Mouse (Mus musculus): Measurements from ENCODE around the gene Epha4. TPM values are rescaled to one million over a fixed set of nuclear protein-coding genes. Genes with fewer than 3 reads are reported as not detected.

Gene Epha4
- 6.9 and 8.6 TPM in 2 replicates for polyA plus RNA-seq (2015; fragmentation: Nextera tagmentation; extraction: Ambion mirVana)

GRCm38 (mm10) chr1:77514963-77515650 is at the start of gene Epha4:
Gene Epha4, minus strand, starts transcription at chr1:77515088.
- WGBS = under 1% methylated on average over 40 of the region's 40 CpGs

DNA sequence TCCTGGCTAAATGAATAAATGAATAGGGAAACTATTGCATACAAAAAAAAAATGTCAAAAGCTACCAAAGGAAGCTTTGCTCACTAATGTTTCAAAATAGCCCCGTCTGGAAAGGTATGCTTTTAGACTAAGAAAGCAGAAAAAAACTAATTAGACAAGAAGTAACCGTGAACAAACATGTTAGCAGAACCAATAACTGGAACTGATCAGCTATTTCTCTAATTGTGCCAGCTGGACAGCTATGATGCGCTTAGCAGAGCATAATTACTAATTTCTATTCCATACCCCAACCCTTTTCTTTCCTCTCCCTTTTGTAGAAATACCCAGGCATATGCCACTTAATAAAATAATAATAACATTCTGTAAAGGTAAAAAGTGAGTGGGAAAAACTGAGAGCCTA is 41.3 kb upstream of the Epha4 start:
- no peak overlapping the region for H3K27ac ChIP-seq
- H3K9me3 ChIP-seq (replicated peaks) = no peaks in the 10 kb centered on the region
- no peak overlapping the region for H3K4me3 ChIP-seq
- H3K9ac ChIP-seq = no peak overlapping the region
- 82% methylated on average over 3 of the region's 3 CpGs for WGBS
- H3K4me1 ChIP-seq (replicated peaks) = no peaks in the 10 kb centered on the region
- H3K4me2 ChIP-seq = no peak overlapping the region
- H3K27me3 ChIP-seq = no peaks in the 10 kb centered on the region
- ATAC-seq (replicated peaks; ENCODE audit: insufficient number of reproducible peaks, insufficient read depth, low FRiP score, low read depth) = no peak
- H3K36me3 ChIP-seq = no peaks in the 10 kb centered on the region

More at GRCm38 (mm10) chr1:77514963-77515650, at the start of gene Epha4:
- peaks cover 14% of the 10 kb centered on the region; the same call in 1 of the 2 replicates for H3K27me3 ChIP-seq
- H3K9ac ChIP-seq = peak within 1 kb of the TSS; percentile 69
- H3K9me3 ChIP-seq (replicated peaks) = no peaks in the 10 kb centered on the region
- no peaks in the 10 kb centered on the region for H3K36me3 ChIP-seq
- H3K27ac ChIP-seq = peak within 1 kb of the TSS; percentile 72
- H3K4me1 ChIP-seq (replicated peaks) = peaks cover 24% of the 10 kb centered on the region
- peak within 1 kb of the TSS; percentile 97 for H3K4me2 ChIP-seq
- ATAC-seq (replicated peaks; ENCODE audit: insufficient number of reproducible peaks, insufficient read depth, low FRiP score, low read depth) = peak; percentile 95
- peak within 1 kb of the TSS; percentile 77 for H3K4me3 ChIP-seq

DNA sequence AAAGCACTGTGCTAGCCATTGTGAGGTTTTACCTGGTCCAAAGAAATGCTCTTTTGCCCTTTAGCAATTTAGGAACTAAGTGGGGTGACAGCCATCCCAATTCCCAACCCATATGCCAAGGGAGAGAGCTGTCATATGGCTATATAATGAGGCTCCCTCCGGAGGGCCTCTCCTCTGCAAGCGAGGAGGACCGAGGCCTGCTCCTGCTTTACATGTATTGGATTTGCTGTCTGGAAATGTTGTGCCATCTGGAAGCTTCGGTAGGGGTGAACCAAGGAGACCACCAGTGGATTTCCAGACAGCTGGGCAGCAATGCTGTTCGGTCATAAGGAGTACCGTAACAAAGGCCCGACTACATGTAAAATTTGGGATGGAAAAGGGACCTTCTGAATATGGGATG is 37.0 kb upstream of the Epha4 start:
- Histone ChIP-seq H3K36me3 (no peaks in the 10 kb centered on the region), H3K4me3 (no peak overlapping the region), H3K9me3 (replicated peaks) (no peaks in the 10 kb centered on the region), H3K27me3 (no peaks in the 10 kb centered on the region), H3K4me2 (no peak overlapping the region), H3K9ac (no peak overlapping the region), H3K27ac (no peak overlapping the region), H3K4me1 (replicated peaks) (no peaks in the 10 kb centered on the region)
- no peak for ATAC-seq (replicated peaks; ENCODE audit: insufficient number of reproducible peaks, insufficient read depth, low FRiP score, low read depth)
- WGBS = 94% methylated on average over 7 of the region's 7 CpGs

- Histone ChIP-seq H3K9ac (no peak overlapping the region), H3K27me3 (no peaks in the 10 kb centered on the region), H3K4me1 (replicated peaks) (no peaks in the 10 kb centered on the region), H3K36me3 (no peaks in the 10 kb centered on the region), H3K27ac (no peak overlapping the region), H3K9me3 (replicated peaks) (no peaks in the 10 kb centered on the region), H3K4me2 (no peak overlapping the region), H3K4me3 (no peak overlapping the region)
- ATAC-seq (replicated peaks; ENCODE audit: insufficient number of reproducible peaks, insufficient read depth, low FRiP score, low read depth) = no peak
- WGBS = 72% methylated on average over 6 of the region's 6 CpGs
Observed at GRCm38 (mm10) chr1:77545722-77546121, 30.8 kb upstream of the Epha4 start.

GRCm38 (mm10) chr1:77545035-77545434 is 30.1 kb upstream of the Epha4 start:
- no peak overlapping the region for H3K4me3 ChIP-seq
- WGBS = 79% methylated on average over 1 of the region's 1 CpGs
- H3K27ac ChIP-seq = no peak overlapping the region
- H3K9ac ChIP-seq = no peak overlapping the region
- ATAC-seq (replicated peaks; ENCODE audit: insufficient number of reproducible peaks, insufficient read depth, low FRiP score, low read depth) = no peak
- no peaks in the 10 kb centered on the region for H3K9me3 ChIP-seq (replicated peaks)
- no peaks in the 10 kb centered on the region for H3K4me1 ChIP-seq (replicated peaks)
- no peaks in the 10 kb centered on the region for H3K27me3 ChIP-seq
- H3K36me3 ChIP-seq = no peaks in the 10 kb centered on the region
- H3K4me2 ChIP-seq = no peak overlapping the region

DNA sequence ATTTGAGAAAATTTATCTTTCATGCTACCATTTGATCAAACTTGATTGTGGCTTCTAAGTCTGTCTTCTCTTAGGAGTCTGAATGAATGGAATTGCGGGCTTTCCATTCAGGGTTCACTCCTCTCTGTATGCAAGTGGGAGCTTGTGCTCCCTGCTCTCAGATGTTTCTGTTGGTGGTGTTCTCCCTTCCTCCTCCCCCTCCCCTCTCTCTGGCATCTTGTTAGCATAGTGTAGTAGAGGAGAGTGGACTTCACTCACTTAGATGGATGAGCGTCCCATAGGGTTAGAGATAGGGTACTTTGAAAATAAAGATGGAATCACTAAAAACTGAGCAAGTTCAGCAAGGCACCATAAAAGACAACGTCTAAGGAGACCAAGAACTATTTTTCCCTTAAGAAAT is 29.4 kb upstream of the Epha4 start:
- Histone ChIP-seq H3K27me3 (no peaks in the 10 kb centered on the region), H3K4me1 (replicated peaks) (no peaks in the 10 kb centered on the region), H3K4me2 (no peak overlapping the region), H3K9ac (no peak overlapping the region), H3K9me3 (replicated peaks) (no peaks in the 10 kb centered on the region), H3K4me3 (no peak overlapping the region), H3K27ac (no peak overlapping the region), H3K36me3 (no peaks in the 10 kb centered on the region)
- ATAC-seq (replicated peaks; ENCODE audit: insufficient number of reproducible peaks, insufficient read depth, low FRiP score, low read depth) = no peak
- 30% methylated on average over 3 of the region's 3 CpGs for WGBS

- Histone ChIP-seq H3K4me1 (replicated peaks) (no peaks in the 10 kb centered on the region), H3K36me3 (no peaks in the 10 kb centered on the region), H3K9ac (no peak overlapping the region), H3K9me3 (replicated peaks) (no peaks in the 10 kb centered on the region), H3K4me2 (no peak overlapping the region), H3K4me3 (no peak overlapping the region), H3K27me3 (no peaks in the 10 kb centered on the region), H3K27ac (no peak overlapping the region)
- no peak for ATAC-seq (replicated peaks; ENCODE audit: insufficient number of reproducible peaks, insufficient read depth, low FRiP score, low read depth)
- 83% methylated on average over 12 of the region's 12 CpGs for WGBS
Observed at GRCm38 (mm10) chr1:77539945-77540344, 25.1 kb upstream of the Epha4 start.

DNA sequence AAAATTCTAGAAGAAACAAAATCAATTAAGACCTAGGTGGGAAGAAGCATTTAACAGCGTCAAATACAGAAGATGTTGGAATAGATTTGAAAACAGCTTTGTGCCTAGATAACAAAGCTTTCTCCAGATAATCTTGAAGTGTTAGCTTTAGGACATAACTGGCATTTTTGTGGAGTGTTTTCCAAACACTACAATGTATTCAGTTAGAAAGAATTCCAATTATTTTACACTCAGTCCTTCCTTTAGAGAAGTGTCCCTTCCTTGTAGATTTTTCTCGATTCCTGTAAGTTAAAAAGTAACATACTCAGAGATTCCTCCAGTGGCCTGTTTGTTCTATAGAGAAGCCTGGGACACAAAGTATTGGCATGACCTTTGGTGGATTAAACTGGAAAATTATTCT is 23.7 kb upstream of the Epha4 start:
- no peak overlapping the region for H3K9ac ChIP-seq
- H3K36me3 ChIP-seq = no peaks in the 10 kb centered on the region
- no peak for ATAC-seq (replicated peaks; ENCODE audit: insufficient number of reproducible peaks, insufficient read depth, low FRiP score, low read depth)
- no peaks in the 10 kb centered on the region for H3K9me3 ChIP-seq (replicated peaks)
- no peak overlapping the region for H3K4me3 ChIP-seq
- H3K4me2 ChIP-seq = no peak overlapping the region
- 35% methylated on average over 2 of the region's 2 CpGs for WGBS
- no peaks in the 10 kb centered on the region for H3K27me3 ChIP-seq
- no peaks in the 10 kb centered on the region for H3K4me1 ChIP-seq (replicated peaks)
- H3K27ac ChIP-seq = no peak overlapping the region

- Histone ChIP-seq H3K9ac (no peak overlapping the region), H3K4me1 (replicated peaks) (no peaks in the 10 kb centered on the region), H3K9me3 (replicated peaks) (no peaks in the 10 kb centered on the region), H3K36me3 (no peaks in the 10 kb centered on the region), H3K27me3 (no peaks in the 10 kb centered on the region), H3K27ac (no peak overlapping the region), H3K4me3 (no peak overlapping the region), H3K4me2 (no peak overlapping the region)
- WGBS = 60% methylated on average over 5 of the region's 5 CpGs
- no peak for ATAC-seq (replicated peaks; ENCODE audit: insufficient number of reproducible peaks, insufficient read depth, low FRiP score, low read depth)
Observed at GRCm38 (mm10) chr1:77535905-77536304, 21.0 kb upstream of the Epha4 start.

DNA sequence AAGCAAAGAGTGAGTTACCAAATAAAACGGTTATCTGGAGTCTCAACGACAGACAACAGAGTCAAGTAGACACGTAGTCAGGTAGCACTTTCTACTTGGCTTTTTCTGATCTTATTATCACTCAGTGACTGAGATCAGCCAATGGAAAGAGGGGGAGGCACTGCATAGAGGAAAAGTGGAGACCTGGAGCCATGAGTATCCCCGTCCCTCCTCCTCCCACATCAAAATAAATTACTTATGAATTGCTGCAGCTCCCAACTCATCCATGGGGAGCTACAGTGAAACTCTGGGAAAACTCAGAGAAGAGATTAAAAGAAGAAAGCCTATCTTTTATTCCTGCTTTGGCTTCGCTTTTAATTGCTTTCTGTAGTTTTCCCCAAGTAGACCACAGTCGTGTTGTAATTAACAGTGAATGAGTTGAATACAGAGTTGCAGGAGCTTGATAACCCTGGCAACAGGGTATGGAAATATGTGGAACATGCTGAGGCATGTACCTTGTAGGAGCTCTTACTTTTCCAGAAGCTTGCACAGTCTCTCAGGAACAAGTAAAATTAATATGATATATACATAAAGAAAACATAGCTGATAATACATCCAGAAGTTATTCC is 17.8 kb upstream of the Epha4 start:
- 47% methylated on average over 6 of the region's 6 CpGs for WGBS
- H3K4me1 ChIP-seq (replicated peaks) = no peaks in the 10 kb centered on the region

DNA sequence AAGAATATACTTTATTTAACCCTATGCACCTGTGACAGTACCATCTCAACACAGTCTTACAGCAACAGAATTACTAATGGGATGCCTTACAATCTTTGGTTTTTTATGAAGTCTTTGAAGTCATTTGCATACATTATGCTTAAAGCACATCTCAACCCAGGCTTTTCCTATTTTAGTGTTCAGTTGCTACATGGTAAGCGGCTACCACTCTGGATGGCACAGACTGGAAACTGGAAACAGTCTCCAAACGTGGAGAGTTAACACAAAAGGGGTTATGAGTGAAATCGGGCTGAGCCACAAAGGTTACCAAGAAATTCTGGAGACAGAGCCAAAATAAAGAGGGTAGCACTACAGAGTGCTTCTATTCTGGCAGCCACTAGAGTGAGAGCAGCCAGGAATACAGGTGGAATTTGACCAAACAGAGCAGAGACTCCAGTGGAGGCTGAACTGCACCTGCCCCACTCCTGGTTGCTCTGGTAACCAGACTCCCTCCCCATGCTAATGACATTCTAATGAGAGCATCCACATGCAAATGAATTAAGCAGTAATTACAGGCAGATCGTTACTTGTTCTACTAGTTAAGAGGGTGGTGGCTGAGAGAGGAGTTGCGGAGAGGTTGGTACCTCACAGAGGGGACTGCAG is 17.2 kb upstream of the Epha4 start:
- H3K9me3 ChIP-seq (replicated peaks) = no peaks in the 10 kb centered on the region
- no peaks in the 10 kb centered on the region for H3K27me3 ChIP-seq
- H3K27ac ChIP-seq = no peak overlapping the region
- H3K4me1 ChIP-seq (replicated peaks) = no peaks in the 10 kb centered on the region
- 52% methylated on average over 5 of the region's 5 CpGs for WGBS
- no peak for ATAC-seq (replicated peaks; ENCODE audit: insufficient number of reproducible peaks, insufficient read depth, low FRiP score, low read depth)
- no peak overlapping the region for H3K4me3 ChIP-seq
- no peak overlapping the region for H3K4me2 ChIP-seq
- no peaks in the 10 kb centered on the region for H3K36me3 ChIP-seq
- no peak overlapping the region for H3K9ac ChIP-seq

More for the DNA sequence above, 17.8 kb upstream of the Epha4 start:
- no peak for ATAC-seq (replicated peaks; ENCODE audit: insufficient number of reproducible peaks, insufficient read depth, low FRiP score, low read depth)
- Histone ChIP-seq H3K4me2 (no peak overlapping the region), H3K9me3 (replicated peaks) (no peaks in the 10 kb centered on the region), H3K36me3 (no peaks in the 10 kb centered on the region), H3K27me3 (no peaks in the 10 kb centered on the region), H3K4me3 (no peak overlapping the region), H3K9ac (no peak overlapping the region), H3K27ac (no peak overlapping the region)

All from heart, embryonic 15.5 days (tissue).